Mouse (Mus musculus) thymus, adult 18-20 months (tissue): ENCODE results near the gene Cttnbp2nl.

ENCODE experiments used
- DNase-seq, 2 experiments: peaks; one replicate each; pipeline ENCODE4 v3.0.0; 2022; ENCODE audit warnings: mixed read lengths in 2 of 2

The Cttnbp2nl gene

DNA sequence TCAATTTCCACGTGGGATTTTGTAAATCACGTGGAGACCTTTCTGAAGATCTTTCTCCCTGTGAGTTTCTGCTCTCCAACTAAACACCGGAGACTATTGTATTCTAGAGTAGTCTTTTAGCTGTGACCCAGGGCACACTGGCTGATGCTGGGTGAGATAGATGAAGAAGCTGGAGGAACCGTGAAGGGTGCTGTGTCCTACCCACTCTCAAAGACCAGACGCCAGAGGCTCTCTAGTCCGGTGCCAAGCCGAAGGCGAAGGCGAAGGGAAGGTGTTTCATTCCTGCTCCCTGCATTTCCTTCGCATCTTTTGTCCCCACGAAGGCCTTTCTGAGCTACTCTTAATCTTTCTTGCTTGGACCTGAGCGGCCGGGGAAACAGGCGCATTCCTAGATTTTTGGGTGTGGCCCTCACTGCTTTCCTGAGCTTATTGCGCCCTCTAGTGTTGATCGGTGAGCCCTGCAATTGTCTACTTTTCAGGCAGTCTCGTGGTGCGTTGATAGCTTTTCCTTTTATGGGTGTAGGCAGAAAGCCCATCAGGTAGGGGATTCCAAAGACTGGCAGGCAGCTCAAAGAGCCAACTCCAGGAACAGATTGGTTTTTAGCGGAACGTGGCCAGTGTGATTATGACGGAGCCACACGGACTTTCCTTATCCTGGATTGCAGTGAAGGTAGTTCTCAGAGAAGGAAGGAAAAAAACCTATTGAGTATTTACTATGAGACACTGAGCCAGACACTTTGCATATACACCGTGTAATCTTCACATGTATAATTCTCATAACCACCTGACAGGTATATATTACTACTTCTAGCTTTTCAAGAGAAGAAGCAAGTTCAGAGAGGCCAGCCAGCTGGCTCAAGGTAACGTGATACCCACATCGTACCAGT is 5.9 kb upstream of the Cttnbp2nl start:
- DNase-seq = peak in 1 of 2 experiments; percentile 36

DNA sequence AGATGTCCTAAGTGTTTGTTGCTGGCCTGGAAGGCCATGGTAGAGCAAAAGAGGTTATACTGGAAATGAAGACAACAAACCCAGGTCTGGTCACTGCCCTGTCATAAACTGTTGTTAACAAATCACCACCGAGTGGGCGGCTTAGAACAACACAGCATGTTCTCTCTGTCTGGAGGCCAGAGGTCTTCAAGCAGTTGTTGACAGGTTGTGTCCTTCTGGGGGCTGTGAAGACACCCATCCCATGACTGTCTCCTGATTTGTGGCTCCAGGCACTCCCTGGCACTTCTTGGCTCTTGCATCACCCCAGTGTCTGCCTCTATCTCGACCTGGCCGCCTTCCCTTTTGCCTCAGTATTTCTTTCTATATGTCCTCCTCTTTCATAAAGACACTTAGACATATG is 2.7 kb upstream of the Cttnbp2nl start:
- DNase-seq = no peak

DNA sequence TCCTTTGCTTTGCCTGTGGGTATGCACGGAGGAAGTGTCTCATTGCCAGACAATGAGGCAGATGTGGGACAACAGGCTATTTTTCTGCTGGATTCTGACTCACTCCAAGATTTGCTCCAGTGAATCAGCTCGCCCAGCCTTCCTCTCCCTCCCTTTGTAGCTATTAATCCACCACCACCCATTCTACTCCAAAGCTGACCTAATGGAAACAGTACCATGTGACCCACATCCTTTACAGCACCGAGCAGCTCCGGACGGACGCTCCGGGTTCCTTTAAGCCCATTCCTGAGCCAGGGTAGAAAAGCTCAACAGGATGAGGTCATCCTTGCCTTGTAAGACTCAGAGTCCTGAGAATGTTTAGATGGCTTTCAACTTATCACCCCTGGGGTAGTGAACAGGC is 2.0 kb upstream of the Cttnbp2nl start:
- no peak for DNase-seq

DNA sequence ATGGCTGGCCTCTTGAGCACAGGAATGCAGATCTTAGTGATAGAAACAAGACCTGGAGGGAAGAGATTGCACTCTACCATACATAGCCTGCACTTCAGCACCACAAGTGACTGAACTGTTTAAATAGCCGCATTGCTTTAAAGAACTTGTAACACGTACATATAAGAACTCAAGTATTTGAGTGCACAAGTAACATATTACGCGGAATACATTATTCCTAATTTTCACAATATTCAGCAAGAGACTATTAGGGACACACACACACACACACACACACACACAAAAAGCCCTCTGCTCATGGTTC is 704 bp upstream of the Cttnbp2nl start:
- DNase-seq = no peak

DNA sequence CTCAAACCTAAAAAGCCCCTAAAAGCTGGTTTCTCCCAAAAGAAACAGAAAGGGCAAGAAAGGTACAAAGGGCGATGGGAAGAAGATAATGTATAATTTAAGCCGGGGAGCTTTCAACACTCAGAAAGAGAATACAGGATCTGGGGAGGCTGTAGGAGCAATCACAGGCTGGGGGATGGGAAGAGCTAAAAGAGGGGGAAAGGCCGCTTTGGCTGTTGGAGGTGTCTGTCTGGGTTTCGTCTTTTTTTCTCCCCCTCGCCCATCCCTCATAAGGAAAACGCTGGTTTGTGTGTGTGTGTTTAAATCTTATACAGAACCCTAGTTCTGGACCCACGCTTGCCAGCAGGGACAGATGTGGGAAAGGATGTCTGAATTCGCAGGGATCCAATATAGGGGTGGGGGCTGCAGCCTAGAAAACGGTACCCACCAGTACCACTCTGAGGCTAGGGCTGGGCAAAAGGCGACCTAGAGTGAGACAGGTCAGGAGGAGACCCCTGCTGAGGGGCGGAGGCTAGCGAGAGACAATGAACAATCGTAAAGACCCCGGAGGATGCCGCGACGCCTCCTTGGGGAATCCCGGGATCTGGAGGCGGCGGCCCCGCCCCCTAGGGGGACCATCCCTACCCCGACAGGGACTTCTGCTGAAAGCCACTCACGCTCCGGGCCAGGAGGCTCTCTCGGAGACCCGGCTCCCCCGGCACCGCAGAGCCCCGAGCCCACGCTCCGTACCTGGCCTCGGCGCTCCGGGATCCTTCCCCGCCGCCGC is 592 bp downstream of the Cttnbp2nl start:
- DNase-seq = no peak

- DNase-seq = no peak
Observed at GRCm38 (mm10) chr3:105051103-105051502, 1.8 kb downstream of the Cttnbp2nl start.

DNA sequence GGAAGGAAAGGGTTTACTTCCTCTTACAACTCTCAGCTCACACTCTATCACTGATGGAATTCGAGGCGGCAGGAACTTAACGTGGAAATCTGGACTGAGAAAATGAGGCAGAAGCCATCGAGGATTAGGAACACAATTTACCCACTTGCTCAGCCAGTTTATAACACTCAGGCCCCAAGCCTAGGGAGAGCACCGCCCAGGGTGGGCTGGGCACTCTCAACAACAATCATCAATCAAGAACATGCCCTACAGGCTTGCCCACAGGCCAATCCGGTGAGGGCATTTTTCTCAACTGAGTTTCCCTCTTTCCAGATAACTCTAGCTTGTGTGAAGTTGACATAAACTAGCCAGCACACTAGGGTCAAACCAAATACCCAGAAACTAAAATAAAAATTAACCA is 3.1 kb downstream of the Cttnbp2nl start:
- no peak for DNase-seq

DNA sequence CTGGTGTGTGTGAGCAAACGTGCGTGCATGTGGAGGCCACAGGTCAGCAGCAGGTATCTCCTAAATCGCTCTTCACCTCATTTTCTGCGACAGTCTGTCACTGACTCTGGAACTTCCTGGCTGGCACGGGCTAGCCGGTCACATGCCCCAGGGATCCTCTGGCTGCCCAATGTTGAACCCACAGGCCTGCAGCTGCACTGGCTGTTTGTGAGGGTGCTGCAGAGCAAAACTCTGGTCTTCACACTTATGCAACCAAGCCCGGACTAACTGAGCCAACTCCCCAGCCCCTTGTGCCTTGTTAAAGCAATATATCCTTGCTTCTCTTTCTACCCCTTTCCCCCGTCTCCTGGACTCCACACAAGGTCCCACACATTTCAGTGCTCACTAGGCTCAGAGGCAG is 5.3 kb downstream of the Cttnbp2nl start:
- DNase-seq = no peak

GRCm38 (mm10) chr3:105046870-105047269 is 6.1 kb downstream of the Cttnbp2nl start:
- no peak for DNase-seq

DNA sequence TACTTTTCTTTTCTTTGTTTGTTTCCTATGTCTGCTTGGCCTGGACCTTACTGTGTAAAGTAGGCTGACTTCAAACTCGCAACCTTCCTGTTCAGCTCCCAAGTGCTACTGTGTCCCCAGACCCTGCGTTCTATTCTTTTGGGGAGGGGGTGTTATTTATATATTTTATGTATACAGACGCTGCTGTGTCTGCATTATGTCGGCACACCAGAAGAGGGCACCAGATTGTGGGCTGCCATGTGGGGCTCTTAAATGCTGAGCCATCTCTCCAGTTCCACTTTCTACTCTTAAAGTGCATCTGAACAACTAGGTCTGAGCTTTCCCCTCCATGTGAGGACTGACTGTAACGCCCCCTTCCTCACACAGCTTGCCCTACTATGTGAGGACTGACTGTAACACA is 9.2 kb downstream of the Cttnbp2nl start:
- DNase-seq = no peak

DNA sequence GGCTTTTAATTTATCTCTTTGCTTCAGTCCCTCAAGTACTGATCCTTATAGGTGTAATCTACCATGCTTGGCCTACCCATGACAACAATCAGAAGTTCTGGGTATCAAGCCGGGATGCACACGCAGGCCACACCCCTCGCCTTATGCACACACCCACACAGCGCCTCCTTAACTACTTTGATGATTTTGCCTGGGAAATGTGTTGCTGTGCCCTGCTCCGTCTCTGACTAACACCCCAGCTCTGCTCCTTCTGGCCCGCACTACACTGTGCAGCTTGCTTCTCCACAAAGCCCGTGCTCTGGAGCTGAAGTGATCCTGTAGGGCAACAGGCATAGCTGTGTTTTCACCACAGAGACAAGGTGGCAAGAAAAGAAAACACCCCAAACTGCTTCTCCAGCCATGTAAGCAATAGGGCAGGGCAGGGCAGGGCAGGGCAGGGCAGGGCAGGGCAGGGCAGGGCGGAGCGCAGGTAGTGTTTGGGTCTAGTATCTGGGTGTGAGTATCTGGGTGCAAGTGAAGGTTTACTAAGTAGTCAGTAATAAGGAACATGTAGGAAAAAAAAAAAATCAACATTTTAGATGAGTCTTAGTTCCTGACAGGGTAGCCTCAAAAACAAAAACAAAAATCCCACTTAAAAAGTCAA is 11.8 kb downstream of the Cttnbp2nl start:
- no peak for DNase-seq

DNA sequence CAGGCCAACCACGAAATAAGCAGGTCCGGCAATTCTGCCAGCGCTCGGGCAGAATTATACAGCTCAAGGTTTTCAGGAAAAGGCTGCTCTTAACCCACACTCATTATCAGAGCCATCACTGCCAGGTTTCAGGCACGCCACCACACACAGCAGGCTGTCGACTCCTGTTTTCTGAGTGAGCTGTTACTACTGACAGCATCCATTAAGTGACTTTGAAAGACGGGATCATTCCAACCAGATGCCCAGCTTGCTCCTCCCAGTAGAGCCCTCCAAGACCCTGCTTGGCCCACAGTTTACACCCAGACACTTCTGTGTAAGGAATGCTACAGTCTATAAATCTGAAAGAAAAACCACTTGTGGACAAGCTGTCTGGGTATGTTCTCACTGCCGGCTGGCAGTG is 12.9 kb downstream of the Cttnbp2nl start:
- DNase-seq = no peak

DNA sequence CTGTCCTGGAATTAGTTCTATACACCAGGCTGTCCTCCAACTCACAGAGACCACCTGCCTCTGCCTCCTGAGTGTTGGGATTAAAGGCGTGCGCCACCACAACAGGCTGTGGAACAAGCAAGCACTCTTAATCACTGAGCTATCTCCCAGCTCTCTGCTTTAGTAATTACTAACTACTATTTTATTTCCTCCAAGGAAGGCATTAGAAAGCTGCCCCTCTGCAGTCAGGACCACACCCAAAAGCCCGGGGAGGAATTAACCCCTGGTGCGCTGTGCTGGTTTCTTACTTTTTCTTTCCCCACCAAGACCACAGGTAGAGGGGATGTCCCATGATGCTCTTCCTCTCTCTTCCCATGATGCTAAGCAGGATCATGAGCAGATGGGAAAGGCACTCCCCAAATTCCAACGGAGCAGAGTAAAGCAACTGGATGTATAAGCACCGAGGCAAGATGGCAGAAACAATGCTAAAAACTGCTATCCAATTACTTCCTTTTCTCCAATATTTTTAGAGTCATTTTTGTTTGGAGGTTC is 15.6 kb downstream of the Cttnbp2nl start:
- DNase-seq = no peak

GRCm38 (mm10) chr3:105036281-105036847 is 16.6 kb downstream of the Cttnbp2nl start:
- DNase-seq = no peak

DNA sequence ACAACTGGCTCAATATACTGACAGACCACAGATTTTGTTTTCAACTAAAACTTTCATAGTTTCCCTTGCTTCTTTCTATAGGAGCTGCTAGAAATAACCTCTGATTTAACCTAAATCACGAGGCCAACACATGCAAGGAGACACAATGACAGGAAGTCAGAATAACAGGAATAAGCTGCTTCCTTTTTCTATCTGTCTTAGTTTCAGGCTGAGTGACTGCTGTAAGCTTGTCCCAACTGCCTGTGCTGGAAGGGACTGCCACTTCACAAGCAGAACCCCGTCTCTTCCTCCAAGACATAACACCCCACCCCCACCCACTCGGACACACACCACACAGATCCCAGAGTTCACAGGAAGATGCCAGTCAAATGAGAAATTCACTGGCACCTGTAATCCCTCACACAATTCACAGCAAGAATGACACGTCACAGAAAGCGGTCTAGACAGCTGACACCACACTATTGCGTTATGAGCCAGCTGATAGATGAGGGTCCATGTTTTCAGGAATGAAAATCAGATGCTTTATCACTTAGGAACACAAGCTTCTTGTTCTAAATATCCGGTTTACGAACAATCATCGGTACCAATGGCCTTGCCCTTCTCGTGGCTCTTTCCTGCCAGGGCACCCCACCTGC is 29.5 kb downstream of the Cttnbp2nl start:
- DNase-seq = no peak

- DNase-seq = no peak
Observed at GRCm38 (mm10) chr3:105019826-105020692, 32.9 kb downstream of the Cttnbp2nl start.

DNA sequence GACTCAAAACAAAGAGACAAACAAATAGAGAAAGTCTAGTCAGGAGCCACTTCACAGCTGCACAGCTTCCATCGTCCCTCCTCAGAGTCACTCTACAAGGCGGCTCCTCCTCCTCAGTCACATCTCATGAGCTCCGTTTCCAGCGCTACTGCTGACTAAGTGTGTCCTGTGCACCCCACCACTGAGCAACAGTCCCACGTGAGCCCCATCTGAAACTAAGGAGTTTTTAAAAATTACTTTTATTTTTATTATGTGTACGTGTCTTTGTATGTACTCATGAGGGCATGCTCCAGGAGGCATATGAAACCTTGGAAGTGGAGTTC is 34.2 kb downstream of the Cttnbp2nl start:
- no peak for DNase-seq

GRCm38 (mm10) chr3:105018085-105018782 is 34.7 kb downstream of the Cttnbp2nl start:
- DNase-seq = no peak

DNA sequence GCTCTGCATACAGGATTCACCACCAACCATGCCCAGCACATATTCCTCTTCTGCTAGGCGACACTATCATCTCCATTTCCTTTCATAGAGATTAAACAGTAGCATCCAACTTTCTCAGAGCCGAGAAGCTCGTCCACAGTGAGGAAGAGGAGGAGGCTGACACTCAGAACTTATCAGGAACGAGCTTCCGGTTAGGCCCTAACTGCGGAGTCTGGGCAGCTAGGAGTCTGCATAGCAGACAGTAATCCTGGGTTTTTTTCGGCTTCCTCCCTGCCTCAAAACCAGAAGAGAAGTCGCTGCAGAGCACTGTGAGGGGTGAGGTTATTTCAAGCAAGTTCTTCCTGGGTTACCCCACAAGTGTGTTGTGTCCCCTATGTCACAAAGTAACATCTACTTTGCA is 35.6 kb downstream of the Cttnbp2nl start:
- no peak for DNase-seq

DNA sequence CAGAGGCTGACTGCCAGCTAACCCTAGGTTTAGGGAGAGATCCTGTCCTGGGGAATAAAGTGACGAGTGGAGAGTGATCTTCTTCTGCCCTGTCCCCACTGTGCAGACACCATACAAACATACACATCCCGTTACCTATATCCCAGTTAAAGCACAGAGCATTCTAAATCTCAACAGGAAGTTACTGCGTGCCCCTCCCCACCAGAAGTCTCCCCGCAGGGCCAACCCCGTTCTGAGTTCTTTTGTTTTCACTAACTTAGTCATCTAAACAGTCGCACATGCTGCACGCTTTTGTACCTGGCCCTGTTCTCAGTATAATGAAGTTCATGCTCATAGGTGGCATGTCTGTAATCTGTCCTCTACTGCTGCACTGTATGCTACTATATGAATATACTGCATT is 36.7 kb downstream of the Cttnbp2nl start:
- no peak for DNase-seq

GRCm38 (mm10) chr3:105014908-105015307 is 38.0 kb downstream of the Cttnbp2nl start:
- no peak for DNase-seq
